Mouse (Mus musculus): ENCODE measurements around the gene Etv3. TPM values are rescaled to one million over a fixed set of nuclear protein-coding genes. Genes with fewer than 3 reads are reported as not detected.

Gene Etv3
- polyA plus RNA-seq, 1 experiment: 6.1 TPM

DNA sequence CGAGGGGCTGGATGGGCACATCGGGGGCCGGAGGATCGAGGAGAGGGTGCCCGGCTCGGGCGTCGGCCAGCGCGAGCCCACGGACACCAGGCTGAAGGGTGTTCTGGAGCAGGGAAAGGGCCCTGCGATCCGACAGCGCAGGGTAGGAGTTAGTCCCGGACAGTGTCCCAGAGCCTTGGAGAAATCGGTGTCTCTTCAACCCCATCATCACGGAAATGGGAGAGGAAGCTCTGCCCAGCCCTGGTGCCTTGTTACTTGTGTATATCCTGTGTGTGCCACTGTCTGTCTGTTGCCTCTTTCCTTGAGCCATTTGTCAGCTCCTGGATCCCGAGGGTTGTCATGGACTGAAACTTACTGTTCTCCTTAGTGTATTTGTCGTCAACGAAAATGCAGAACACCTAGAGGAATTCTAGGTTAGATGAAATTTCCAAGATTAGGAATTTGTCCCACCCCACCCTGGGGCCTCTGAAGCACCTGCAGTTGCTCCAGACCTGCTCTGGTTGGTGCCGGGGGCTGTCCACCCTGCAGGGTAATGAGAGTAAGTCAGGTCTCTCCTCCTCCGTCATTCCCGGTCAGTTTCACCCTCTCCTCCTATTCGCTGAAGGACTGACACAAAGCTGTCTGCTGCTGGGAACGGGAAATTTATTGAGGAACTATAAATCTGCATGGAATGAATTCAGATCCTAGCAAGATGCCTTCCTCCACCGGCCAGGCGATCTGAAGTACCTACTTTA is 797 bp downstream of the Etv3 start:
- H3K4me3 ChIP-seq (replicated peaks; ENCODE audit: control insufficient read depth, low read depth, low read length): peak overlapping the region; percentile 69
- H3K27ac ChIP-seq (ENCODE audit: control insufficient read depth, insufficient read depth, low read depth, low read length, poor library complexity): peak overlapping the region; percentile 88
- TF ChIP-seq CTCF (IDR thresholded peaks at IDR 0.05; ENCODE audit: control insufficient read depth, insufficient read depth, low read length) (no peak), POLR2A (IDR thresholded peaks at IDR 0.05; ENCODE audit: borderline replicate concordance, control insufficient read depth, low read depth, low read length) (no peak)
- WGBS: 3% methylated on average over 27 of the region's 27 CpGs
- no peaks in the 10 kb centered on the region; the same call in 1 of the 2 replicates for H3K4me1 ChIP-seq (ENCODE audit: control insufficient read depth, insufficient read depth, low read length)

DNA sequence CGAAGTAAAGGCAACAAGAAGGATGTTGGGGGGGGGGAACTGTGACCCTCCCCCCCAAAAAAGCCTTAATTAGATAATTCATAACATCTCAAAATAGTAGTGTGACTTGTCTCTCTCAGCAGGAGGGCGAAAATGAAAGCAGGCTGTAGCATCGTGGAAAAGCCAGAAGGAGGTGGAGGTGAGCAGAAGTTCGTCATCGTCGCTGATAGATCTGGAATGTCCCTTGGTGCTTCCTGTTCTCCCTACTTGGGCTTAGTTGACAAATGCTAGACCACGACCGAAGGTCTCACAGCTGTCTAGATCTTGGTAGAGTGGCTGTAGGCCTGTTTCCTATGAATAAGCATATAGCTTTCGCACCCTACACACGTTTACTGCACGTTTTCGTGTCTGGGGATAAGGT is 1.9 kb downstream of the Etv3 start:
- WGBS: 52% methylated on average over 12 of the region's 12 CpGs
- Histone ChIP-seq H3K27ac (ENCODE audit: control insufficient read depth, insufficient read depth, low read depth, low read length, poor library complexity) (no peak overlapping the region), H3K4me1 (ENCODE audit: control insufficient read depth, insufficient read depth, low read length) (no peaks in the 10 kb centered on the region; the same call in 1 of the 2 replicates), H3K4me3 (replicated peaks; ENCODE audit: control insufficient read depth, low read depth, low read length) (no peak overlapping the region)
- TF ChIP-seq CTCF (IDR thresholded peaks at IDR 0.05; ENCODE audit: control insufficient read depth, insufficient read depth, low read length) (no peak), POLR2A (IDR thresholded peaks at IDR 0.05; ENCODE audit: borderline replicate concordance, control insufficient read depth, low read depth, low read length) (no peak)

DNA sequence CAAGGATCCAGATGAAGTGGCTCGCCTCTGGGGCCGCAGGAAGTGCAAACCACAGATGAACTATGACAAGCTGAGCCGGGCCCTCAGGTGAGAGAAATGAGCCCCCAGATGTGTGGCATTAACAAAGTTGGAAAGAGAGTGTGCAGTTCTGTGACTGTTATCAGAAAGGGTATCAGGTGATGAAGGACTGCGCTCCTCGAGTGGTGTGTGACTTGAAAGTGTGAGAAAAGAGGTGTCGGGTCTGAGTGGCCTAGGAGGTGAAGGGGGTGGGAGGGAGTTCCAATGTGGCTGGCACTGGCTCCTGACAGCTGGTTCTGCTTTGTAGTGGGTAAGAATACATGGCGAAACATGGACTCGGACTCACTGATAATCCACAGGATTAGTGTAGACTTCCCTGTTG is 2.8 kb downstream of the Etv3 start:
- no peak overlapping the region for H3K4me3 ChIP-seq (replicated peaks; ENCODE audit: control insufficient read depth, low read depth, low read length)
- 61% methylated on average over 8 of the region's 8 CpGs for WGBS
- H3K27ac ChIP-seq (ENCODE audit: control insufficient read depth, insufficient read depth, low read depth, low read length, poor library complexity): no peak overlapping the region

DNA sequence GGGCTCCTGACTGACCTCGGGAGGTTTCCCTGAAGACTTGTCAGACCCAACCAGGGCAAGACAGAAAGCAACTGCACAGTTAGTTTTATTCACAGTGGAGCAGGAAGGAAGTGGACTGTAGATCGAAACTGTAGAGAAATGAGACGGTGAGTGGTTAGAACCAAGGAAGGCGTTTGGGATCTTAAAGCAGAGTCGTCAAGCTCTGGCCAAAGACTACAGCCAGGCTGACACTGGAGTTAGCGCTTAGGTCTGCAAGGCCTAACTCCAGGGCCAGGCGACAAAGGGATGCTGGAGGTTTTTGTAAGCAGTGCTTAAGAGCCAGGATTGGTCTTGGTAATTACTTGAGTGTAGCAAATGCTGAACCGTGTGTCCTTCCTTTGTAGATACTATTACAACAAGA is 3.6 kb downstream of the Etv3 start:
- Histone ChIP-seq H3K4me1 (ENCODE audit: control insufficient read depth, insufficient read depth, low read length) (no peaks in the 10 kb centered on the region; the same call in 1 of the 2 replicates), H3K27ac (ENCODE audit: control insufficient read depth, insufficient read depth, low read depth, low read length, poor library complexity) (no peak overlapping the region), H3K4me3 (replicated peaks; ENCODE audit: control insufficient read depth, low read depth, low read length) (no peak overlapping the region)
- 45% methylated on average over 8 of the region's 8 CpGs for WGBS
- no peak for TF ChIP-seq POLR2A (IDR thresholded peaks at IDR 0.05; ENCODE audit: borderline replicate concordance, control insufficient read depth, low read depth, low read length)
- no peak for TF ChIP-seq CTCF (IDR thresholded peaks at IDR 0.05; ENCODE audit: control insufficient read depth, insufficient read depth, low read length)

More for the DNA sequence above, 2.8 kb downstream of the Etv3 start:
- no peak for TF ChIP-seq CTCF (IDR thresholded peaks at IDR 0.05; ENCODE audit: control insufficient read depth, insufficient read depth, low read length)
- no peak for TF ChIP-seq POLR2A (IDR thresholded peaks at IDR 0.05; ENCODE audit: borderline replicate concordance, control insufficient read depth, low read depth, low read length)
- H3K4me1 ChIP-seq (ENCODE audit: control insufficient read depth, insufficient read depth, low read length): no peaks in the 10 kb centered on the region; the same call in 1 of the 2 replicates

DNA sequence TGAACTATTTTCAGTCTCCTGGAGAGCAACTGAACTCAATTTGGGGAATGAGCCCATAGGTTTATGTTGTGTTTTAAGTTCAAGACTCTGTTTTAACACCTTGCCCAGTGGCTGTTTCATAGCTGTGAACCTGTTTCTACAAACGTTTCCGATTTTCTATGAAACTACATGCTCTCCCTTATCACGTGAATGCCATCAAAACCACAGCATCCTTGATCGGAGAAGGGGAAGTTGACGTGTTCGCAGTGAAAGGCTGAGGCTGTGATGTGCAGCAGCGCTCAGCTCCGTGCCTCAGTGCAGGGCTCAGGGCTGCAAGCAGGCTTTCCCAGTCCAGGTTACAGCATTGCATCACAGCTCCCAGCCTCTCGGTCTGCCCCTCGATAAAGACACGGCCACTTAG is 4.4 kb downstream of the Etv3 start:
- no peaks in the 10 kb centered on the region; the same call in 1 of the 2 replicates for H3K4me1 ChIP-seq (ENCODE audit: control insufficient read depth, insufficient read depth, low read length)
- H3K27ac ChIP-seq (ENCODE audit: control insufficient read depth, insufficient read depth, low read depth, low read length, poor library complexity): no peak overlapping the region
- TF ChIP-seq CTCF (IDR thresholded peaks at IDR 0.05; ENCODE audit: control insufficient read depth, insufficient read depth, low read length): no peak
- no peak for TF ChIP-seq POLR2A (IDR thresholded peaks at IDR 0.05; ENCODE audit: borderline replicate concordance, control insufficient read depth, low read depth, low read length)
- H3K4me3 ChIP-seq (replicated peaks; ENCODE audit: control insufficient read depth, low read depth, low read length): no peak overlapping the region
- 5% methylated on average over 11 of the region's 11 CpGs for WGBS

DNA sequence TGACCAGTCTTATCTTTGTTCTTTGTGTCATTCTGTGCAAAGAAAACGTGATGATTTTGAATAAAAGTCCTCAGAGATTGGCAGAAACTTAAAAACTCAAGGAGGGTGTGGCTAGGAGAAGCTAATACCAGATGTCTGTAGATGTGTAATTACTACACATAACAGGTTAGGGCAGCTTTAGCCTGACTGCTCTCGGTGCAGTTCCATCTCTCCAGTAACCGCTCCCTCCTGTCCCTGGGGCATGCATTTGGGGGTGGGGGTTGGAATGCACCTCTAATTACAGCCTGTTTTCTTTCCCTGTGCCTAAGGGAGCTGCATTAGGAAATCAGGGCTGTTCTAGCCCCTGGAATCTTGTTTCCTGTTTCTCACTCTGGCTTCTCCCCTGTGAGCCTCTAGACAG is 5.0 kb downstream of the Etv3 start:
- H3K27ac ChIP-seq (ENCODE audit: control insufficient read depth, insufficient read depth, low read depth, low read length, poor library complexity): no peak overlapping the region
- 70% methylated on average over 3 of the region's 3 CpGs for WGBS

DNA sequence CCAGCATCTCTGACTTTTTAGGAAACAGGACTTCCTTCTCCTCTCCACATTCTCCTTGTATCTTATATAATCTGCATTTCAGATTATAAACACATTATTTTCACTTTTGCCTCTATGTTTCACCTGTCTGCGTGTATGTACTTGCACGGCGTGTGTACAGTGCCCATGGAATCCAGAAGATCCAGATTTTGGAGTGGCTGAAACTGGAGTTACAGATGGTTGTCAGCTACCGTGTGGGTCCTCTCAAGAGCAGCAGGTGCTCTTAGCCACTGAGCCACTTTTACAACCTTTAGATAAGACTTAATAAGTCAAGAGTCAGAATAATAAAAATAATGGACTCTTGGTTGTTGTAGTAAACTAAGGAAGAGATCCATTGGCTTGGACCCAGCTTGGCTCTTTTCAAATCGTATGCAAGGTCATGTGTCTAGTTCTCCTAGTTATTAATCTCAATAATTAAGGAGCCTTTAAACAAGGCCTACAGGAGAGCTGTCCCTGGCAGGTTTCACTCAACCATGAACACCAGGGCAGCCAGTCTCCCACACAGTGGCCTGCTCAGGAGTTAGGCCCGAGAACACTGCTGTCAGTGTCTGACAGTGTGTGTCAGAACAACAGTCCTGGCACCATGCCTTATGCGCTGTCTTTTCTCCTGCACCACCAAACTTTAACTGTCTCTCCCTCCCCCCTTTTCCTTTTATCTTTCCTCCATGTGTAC is 8.6 kb downstream of the Etv3 start:
- Histone ChIP-seq H3K4me3 (replicated peaks; ENCODE audit: control insufficient read depth, low read depth, low read length) (no peak overlapping the region), H3K4me1 (ENCODE audit: control insufficient read depth, insufficient read depth, low read length) (no peaks in the 10 kb centered on the region; the same call in 1 of the 2 replicates), H3K27ac (ENCODE audit: control insufficient read depth, insufficient read depth, low read depth, low read length, poor library complexity) (no peak overlapping the region)
- no peak for TF ChIP-seq CTCF (IDR thresholded peaks at IDR 0.05; ENCODE audit: control insufficient read depth, insufficient read depth, low read length)
- no peak for TF ChIP-seq POLR2A (IDR thresholded peaks at IDR 0.05; ENCODE audit: borderline replicate concordance, control insufficient read depth, low read depth, low read length)
- WGBS: 87% methylated on average over 7 of the region's 7 CpGs

More for the DNA sequence above, 5.0 kb downstream of the Etv3 start:
- H3K4me1 ChIP-seq (ENCODE audit: control insufficient read depth, insufficient read depth, low read length): no peaks in the 10 kb centered on the region; the same call in 1 of the 2 replicates
- no peak overlapping the region for H3K4me3 ChIP-seq (replicated peaks; ENCODE audit: control insufficient read depth, low read depth, low read length)
- TF ChIP-seq CTCF (IDR thresholded peaks at IDR 0.05; ENCODE audit: control insufficient read depth, insufficient read depth, low read length) (no peak), POLR2A (IDR thresholded peaks at IDR 0.05; ENCODE audit: borderline replicate concordance, control insufficient read depth, low read depth, low read length) (no peak)

DNA sequence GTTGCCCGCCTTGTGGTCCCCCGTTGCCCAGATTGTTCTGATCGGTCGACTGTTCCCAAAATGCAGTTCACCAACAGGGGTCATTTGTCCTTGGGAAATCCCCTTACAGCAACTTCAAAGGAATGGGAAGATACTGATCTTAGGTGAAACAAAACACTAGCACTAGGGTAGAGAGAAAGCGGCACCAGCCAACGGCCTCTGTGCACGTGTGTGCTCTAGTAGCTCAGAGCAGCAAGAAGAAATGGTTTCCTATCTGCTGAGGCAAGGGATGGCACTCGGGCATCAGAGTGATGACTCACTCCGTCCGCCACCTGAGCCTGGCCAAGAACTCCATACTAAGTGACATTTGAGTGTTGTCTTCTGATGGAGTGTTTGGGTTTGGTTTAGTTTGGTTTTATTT is 12.8 kb downstream of the Etv3 start:
- H3K27ac ChIP-seq (ENCODE audit: control insufficient read depth, insufficient read depth, low read depth, low read length, poor library complexity): no peak overlapping the region
- no peaks in the 10 kb centered on the region for H3K4me1 ChIP-seq (ENCODE audit: control insufficient read depth, insufficient read depth, low read length)
- H3K4me3 ChIP-seq (replicated peaks; ENCODE audit: control insufficient read depth, low read depth, low read length): no peak overlapping the region
- 81% methylated on average over 10 of the region's 10 CpGs for WGBS
- TF ChIP-seq CTCF (IDR thresholded peaks at IDR 0.05; ENCODE audit: control insufficient read depth, insufficient read depth, low read length) (no peak), POLR2A (IDR thresholded peaks at IDR 0.05; ENCODE audit: borderline replicate concordance, control insufficient read depth, low read depth, low read length) (no peak)
